Mouse (Mus musculus) liver, adult 2 months (tissue): Measurements from ENCODE around the gene Jund.

Experiments
- CTCF ChIP-seq: fragments of 200-500 bp; IDR thresholded peaks from 2 replicates; pipeline ENCODE4 v1.5.1; 2011; ENCODE audit warnings: low read depth, low read length, control low read depth
- POLR2A ChIP-seq: fragments of 200-500 bp; IDR thresholded peaks from 2 replicates; pipeline ENCODE4 v1.6.1; 2011; ENCODE audit warnings: low read length, control low read depth; ENCODE audit not compliant: insufficient read depth; ENCODE audit errors: extremely low read depth

- TF ChIP-seq POLR2A, result no peak
- no peak for TF ChIP-seq CTCF
Measured at GRCm38 (mm10) chr8:70654121-70654520, 44.6 kb upstream of the Jund start.
